Mouse (Mus musculus) retina, adult 2 months (tissue): ENCODE data around the gene Lypd6b.

ENCODE experiments used
- DNase-seq: peaks from one replicate; pipeline ENCODE4 v3.0.0-alpha.2; 2012; ENCODE audit warnings: low read depth, low spot score

The Lypd6b gene

DNA sequence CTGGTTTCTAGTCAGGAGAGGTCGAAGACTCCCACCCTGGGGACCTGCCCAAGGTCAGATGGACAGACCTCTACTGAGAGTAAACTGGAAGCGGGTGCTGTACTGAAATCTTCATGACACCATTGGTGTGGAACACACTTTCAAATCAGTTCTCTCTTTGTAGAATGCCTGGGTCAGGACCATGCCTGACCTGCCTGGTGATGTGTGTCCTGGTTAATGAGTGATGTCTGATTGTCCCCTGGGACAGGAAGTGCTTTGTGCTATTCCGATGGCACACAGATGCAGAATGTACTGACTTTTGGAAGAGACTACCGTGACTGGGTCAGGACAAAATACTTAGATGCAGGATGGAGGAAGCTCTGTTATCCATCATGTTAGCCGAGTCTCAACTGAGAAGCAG lies 17.0 kb upstream of the Lypd6b start:
- no peak for DNase-seq

DNA sequence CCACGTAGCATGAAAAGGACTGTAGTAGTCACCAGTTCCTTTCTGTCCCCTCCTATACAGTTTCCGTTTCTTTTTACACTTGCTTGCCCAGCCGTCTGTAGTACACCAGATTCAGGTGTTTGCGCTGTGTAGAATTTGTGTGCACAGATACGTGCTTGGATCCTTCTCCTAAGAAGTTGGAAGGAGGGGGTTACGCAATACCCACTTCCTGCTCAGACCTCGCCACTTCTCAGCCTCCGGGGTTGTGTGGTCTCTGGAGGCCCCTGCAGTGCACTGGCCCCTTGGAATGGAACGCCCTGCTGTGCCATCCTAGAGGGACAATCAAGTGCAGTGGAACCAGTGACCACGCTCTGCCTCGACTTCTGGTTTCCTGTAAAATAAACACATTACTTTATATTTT lies 16.3 kb upstream of the Lypd6b start:
- DNase-seq, result no peak

DNA sequence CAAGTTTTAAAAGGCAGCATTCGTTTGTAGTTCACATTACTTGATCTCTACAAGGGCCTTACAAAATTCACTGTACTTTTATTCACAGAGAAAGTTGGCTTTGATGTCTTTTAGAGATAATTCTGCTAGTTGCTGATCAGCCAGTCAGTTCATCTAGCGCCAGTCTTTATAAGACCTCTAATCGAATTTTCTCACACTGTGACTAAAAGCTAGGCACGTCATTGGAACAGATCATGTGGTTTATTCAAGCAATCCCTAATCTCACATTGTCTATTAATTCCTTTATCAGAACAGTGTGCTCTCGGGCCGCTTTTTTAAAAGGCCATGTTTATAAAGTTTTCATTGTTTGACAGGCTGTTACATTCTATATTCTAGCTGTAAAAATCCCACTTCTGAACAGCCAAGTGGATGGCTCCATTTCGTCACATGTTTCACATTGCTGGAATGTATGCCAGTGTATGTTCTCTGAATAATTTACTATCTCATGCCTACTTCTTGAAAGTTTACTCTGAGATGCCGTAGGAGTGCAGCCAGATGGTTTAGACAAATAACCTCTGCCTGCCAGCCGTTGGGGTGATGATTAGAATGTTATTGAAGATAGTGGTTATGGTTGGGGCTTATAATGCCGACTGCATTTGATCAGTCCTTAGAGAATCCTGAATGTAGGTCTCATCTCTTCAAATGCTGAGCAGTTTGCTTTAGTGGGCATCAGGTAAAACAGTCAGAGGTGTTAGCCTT lies 14.1 kb upstream of the Lypd6b start:
- no peak for DNase-seq

DNA sequence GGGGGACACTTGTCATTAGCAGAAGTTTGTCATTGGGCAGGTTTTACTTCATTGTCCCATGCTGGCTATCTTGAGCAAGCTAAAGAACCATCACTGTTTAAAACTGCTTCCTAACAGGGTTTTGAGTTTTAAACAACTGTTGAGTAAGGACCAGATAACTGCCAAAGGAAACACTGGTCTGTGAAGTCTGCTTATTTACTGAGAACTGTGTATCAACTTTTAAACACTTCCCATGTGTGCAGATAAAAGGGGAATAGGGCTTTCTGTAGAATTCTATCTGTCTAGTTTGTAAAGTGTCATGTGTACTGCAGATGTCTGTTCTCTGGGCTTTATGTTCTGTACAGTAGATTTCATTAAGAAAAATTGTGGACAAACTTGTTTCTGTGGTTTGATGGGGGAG lies 13.3 kb upstream of the Lypd6b start:
- no peak for DNase-seq

DNA sequence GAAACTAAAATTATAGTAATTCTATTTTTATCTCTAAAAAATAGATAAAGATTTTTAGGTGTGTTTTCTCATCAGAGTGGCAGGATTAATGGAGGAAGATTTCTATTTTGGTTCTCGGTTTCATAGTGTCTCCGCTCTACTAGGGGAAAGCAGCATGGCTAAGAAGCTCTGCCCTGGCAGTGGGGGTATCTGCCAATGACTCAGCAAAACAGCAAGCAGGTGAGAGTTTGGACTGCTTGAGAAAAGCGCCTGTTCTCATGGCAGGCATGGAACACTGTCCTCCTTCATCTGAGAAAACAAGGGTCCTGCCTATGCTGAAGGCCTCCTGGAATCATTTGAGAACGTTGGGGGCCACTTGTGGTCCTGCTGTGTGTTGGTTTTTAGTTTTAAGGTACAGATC lies 12.3 kb upstream of the Lypd6b start:
- no peak for DNase-seq

DNA sequence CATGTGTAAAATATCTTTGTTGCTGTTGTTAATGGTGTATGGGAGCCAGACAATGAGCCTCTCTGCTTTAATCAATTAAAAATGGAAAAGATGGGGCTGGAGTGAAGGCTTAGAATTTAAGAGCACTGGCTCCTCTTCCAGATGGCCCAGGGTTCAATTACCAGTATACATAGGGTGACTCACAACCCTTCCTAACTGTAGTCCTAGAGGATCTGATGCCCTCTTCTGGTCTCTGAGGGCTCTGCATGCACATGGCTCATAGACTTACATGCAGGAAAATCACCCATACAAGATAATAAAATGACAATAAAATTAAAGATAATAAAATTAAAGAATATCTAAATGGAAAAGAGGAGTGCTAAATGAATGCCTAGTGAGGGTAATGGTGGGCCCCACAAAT lies 11.8 kb upstream of the Lypd6b start:
- no peak for DNase-seq

DNA sequence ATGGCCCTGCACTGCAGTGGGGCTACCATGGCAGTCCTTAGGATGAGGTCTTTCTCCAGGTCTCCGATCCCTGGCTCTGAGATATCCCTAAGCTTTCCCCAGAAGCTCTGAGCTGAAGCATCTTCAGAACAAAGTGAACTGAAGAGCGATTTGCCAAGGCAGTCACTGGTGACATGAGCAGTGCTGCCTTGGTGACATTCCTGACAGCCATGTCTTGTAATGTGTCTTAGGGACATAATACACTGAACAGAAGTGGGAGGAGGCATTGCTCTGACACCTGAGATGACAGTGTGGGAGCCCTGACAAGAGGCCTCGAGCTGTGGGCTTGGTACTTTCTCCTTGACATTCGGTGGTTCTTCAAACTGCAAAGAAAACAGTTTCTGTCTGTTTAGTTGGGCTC lies 11.1 kb upstream of the Lypd6b start:
- DNase-seq, result no peak

DNA sequence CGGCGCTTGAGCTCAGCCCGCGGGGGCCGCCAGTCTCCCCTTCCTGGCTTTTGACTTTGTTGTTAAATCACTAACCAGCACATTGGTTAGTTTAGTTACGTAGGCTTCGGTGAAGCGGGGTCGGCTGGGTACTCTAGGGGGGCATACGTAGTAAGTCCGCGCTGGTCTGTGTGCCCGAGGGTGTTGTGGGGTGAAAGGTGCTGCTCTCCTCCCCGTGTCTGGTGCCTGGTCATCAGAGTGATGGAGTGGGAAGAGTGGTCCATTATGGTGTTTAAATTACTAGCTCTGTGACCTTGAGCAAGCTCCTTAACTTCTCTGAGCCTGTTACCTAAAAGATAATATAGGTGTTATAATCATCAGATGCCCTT lies 547 bp downstream of the Lypd6b start:
- DNase-seq, result no peak

DNA sequence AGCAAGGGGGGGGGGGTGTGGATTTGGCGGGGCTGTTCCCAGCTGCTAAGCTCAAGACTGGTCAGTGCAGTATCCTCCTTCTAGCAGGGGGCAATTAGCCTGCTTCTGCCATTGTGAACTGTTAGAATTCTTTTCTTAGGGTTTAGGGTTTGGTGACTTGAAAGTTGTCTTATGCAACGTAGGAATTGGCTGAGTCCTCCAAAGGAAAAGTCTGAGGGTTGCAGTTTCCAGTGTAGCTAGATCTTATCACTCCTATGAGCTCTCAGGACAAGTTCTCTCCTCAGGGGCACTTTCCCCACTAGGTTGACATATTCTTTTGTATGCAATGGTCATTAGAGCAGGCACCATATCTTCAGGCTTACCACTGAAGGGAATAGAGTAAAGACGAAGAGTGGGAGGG lies 1.2 kb downstream of the Lypd6b start:
- DNase-seq, result no peak

DNA sequence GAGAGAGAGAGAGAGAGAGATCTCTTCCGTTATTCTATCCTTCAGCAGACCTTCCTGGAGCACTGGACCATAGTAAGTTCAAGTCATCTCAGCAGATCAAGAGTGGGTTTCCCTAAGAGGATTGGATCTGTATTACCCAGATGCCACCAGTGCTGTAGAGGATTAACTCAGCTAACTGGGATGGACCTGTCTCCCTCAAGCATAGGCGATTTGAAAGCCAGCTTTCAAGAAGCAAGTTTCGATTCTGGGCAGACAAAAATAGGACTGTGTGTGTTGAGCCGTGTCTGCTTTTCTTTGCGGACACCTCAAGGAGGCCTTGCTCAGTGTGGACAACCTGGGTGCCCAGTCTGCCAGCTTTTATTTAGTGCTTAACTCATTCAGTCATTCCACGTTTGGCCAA lies 1.6 kb downstream of the Lypd6b start:
- peak; percentile 37 for DNase-seq

DNA sequence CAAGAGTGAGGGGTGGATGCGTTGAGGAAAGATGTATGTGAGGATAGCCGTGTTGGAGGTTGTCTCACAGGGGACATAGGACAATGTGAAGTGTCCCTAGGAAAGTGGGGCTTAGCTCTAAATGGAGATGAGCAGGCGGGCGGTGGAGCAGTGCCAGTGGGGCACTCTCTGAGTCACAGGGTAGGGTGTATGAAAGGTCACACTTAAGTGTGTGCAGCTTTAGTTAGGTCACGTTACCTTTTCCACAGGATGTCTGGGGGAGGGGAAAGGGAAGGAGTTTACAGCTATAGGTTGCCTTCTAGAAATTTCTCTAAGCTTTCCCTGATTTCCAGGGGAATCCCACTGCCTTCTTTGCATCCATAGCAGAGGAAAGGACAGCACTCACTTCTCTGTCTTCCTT lies 2.0 kb downstream of the Lypd6b start:
- no peak for DNase-seq

DNA sequence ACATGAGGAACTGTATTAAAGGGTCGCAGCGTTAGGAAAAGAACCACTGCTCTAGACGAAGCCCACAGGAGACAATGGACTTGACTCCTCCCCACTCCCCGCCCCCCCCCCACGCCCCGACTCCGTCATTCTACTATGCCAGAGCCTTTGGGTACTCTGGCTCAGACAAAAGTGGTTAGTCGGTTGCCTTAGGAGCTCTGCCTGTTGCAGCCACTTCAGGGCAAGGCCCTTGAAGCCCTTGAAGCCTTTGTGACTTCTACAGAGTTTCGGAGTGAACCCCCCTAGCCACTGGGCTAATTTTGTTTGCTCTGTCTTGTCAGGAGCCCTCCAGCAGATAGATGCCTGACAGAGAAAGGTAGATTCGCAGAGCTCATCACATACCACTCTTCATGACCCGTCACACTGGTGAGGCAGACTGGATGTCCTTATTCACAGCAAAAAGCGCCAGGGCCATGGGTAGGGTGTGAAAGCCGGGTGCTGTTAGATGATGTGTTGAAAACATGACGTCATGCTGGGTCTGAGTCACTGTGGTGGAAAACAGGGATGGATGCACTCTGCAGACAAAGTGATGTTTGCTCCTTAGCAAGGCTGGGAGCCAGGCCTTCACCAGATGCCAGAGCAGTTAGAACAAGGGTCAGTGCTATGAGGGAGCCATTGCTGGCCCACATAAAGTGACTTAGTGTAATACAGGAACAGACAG lies 10.1 kb downstream of the Lypd6b start:
- no peak for DNase-seq

DNA sequence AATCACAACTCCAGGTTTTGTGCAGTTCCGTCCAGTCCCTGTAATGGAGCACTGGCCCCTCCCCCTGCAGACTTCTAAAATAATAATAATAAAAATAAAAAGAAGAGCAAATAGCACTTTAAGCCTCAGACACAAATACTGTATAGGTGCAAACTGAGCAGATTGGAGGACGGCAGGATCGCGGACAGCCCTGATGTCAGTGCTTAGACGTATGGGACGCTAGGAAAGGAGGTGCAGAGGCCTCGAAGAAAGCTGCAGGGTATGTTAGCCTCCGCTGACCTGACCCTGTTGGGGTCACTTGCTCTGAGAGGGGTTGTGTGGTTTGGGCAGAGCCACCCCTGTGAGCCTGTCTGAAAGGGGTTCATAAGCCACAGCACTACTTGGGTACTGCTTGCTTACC lies 17.0 kb downstream of the Lypd6b start:
- DNase-seq, result no peak

DNA sequence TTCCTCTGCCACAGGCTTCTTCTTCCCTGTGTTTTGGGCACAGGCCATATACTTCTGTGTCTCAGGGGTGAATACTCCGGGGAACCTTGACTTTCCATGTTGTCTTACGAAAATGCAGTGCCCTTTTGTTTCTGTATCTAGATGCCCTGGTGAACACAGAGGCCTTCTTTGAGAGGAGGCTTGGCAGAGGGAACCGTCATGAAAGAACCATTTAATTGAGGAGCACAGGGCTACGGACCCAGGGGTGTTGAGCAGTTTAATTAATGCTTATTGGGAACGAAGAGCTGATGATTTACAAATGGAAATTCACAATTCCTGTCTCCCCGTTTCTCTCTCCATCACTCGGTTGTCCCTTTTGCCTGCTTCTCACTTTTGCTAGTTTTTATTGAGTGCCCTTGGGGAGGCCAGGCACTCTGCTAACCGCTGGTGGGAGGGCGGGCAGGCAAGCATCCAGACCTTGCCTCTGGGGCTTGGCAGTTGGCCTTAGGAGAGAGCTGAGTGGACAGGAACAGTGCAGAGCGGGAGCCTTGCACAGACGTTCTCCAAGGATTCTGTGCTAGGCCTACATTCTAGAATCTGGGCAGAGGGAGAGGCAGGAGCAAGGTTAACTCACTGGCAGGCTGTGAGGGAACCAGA lies 18.4 kb downstream of the Lypd6b start:
- no peak for DNase-seq

DNA sequence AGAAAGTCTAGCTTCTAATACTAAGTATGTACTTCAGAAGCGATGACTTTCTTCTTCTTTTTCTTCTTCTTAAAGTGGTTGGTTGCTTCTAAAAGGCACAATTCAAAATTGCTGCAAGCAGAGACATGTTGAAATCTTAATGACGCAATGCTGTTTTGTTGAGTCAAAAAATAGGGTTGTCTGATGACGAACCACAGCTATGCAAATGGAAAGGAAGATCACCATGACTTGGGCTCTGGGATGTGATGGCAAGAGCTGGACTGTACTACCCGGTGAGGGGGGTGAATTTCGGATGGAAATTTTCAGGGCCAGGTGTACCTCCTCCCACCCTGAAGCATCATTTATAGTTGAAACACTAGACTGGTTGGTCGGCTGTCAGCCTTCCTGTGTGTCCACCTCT lies 22.0 kb downstream of the Lypd6b start:
- no peak for DNase-seq

DNA sequence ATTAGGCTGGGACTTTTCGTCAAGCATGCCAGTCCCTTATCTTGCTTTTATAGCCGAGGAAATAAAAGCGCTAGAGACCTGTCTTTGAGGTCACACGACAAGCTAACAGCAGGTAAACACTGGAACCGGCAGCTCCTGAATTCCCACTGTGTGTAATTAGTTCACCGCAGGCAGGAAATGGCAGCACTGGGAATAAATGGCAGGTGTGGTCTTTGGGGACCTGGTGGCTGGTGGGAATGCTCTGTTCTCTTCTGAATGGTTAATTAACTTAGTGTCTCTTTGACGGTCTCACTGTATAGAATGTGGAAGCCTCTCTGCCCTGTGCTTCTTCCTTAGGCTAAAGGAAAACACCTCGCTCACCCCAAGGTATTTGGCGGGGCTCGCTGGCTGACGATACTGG lies 23.9 kb downstream of the Lypd6b start:
- no peak for DNase-seq

DNA sequence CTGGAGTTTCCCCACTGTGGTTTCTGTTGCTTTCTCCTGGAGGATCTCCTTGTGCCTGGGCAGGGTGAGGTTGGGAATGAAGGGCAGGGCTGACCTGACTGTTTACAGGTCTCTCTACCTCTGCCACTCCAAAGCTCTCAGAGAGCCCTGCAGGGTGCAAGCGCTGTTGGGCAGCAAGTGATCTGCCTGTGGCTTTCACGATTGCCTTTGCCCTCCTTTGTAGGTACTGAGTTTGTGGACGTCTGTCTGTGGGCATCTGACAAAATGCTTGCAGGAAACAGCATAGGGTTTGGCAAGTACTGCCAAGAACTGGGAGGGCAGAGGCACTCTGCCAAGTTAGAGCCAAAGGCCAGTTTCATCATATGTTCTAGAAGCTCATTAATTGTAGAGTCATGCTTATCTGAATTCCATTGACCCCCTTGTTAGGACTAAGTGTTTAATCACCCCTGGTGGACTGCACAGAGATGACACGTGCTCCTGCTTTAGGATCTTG lies 24.4 kb downstream of the Lypd6b start:
- DNase-seq, result no peak

DNA sequence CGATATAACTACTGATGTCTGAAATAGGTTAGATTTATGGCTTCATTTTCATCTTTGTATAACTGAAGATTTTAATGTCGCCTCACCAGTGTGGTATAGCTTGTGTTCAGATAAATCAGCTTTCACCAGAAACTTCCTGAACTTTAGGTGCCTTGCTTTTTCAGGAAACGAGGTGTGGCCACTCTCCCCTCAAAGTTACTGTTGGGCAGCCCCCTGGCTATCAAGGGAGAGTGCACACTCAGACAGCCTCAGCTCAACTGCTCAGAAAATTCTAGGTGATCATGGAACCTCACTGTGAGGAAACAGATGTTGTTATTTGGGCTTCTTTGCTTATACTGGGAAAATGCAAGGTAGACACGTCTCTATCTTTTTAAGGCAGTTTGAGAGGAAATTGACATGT lies 25.7 kb downstream of the Lypd6b start:
- DNase-seq, result no peak

DNA sequence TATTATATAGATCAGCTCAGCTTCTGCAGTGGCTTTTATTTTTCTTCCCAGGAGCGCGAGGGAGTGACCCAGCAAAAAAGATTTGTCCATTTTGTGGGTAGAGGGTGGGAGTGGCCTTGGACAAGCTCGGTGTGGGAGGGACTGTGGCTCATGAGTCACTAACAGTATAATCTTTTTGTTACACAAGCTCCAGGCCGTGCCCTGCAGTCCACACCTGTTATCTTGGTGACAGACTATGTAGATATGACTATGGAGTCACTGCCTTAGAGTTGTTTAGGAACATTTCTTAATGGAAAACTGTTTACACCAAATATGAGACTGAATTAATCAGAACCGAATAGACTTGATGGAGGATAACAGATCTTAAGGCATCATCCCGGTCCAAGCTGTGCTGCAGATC lies 26.5 kb downstream of the Lypd6b start:
- DNase-seq, result no peak

DNA sequence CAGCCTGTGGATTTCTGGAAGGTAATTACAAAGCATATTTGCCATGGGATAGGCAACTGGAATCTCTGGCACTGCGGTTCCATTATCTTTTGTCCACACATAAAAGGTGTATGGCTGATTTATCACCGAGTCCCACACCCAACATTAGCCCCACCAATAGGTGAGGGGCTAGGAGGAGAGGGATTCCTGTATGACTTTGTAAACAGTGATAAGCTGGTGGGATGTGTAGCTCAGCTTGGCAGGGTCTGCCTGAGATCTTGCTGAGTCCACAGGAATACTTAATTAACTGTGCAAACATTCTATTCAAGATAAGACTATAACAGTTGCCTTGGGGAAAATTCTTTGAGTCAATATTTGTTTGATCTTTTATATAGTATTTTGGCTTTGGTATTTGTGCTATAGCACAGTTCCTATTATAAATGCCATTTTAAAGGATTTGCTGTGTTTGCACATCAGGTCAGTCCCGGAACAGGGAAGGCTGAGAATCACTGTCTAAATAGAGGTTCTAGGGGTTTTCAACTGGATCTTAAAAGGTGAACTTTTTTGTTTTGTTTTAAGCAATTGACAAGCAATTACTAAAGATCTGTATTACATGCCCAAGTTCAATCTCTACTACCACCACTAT lies 28.3 kb downstream of the Lypd6b start:
- no peak for DNase-seq

DNA sequence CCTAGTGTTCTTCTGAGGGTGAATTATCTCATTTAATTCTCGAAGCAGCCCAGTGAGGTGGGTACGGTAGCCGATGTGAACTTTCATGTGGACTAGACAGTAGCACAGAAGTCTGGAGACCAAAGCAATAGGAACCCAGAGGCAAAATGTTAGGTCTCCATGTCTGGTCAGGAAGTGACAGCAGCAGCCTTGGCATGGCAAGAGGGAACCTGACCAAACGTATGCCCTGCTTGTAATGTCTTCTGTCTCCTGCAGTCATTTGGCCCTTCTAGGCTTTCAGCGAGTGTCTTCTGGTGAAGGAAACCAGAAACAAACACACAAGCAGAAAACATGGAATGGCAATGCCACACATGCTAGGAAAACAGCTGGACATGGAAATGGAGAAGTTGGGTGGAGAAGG lies 29.1 kb downstream of the Lypd6b start:
- DNase-seq, result no peak

DNA sequence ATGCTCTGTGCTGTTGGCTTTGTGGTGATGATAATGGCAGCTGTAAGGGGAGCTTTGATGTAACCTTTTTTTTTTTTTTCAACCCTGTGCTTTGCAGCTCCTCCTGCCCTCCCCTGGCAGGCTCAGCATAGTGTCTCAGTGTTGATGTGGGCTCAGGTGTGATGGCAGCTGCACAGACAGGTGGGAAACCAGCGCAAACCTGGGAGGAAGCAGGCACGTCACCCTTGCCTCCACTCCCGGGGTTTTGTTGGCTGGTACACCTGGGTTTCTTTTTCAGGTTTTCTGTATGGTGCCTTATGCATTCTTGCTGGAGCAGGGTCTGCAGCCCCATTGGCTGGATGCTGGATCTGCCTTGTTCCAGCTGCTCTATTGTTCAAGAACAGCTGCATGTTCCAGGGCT lies 29.7 kb downstream of the Lypd6b start:
- DNase-seq, result no peak

DNA sequence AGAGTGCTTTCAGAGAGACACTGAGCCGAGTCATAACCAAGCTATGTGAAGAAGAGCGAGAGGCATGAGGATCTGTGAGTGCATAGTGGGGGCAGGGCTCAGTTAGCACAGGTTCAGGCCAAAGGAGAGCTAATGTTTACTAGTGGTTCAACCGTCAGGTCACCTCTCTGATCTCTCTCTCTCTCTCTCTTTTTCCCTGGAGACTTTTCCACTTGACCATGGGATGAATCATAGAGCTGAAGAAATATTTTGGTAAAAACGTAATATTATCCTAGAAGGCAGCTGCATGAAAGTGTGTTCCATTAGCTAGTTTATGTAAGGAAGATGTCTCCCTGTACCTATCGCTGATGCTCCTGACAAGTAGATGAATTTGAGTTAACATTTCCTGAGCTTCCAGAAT lies 30.6 kb downstream of the Lypd6b start:
- no peak for DNase-seq
